Mouse (Mus musculus) testis, postnatal 14 days (tissue): ENCODE results near the gene Blmh.

Source experiments
- DNase-seq: peaks from one replicate; pipeline ENCODE4 v3.0.0; 2021; ENCODE audit warnings: low spot score

Gene Blmh

DNA sequence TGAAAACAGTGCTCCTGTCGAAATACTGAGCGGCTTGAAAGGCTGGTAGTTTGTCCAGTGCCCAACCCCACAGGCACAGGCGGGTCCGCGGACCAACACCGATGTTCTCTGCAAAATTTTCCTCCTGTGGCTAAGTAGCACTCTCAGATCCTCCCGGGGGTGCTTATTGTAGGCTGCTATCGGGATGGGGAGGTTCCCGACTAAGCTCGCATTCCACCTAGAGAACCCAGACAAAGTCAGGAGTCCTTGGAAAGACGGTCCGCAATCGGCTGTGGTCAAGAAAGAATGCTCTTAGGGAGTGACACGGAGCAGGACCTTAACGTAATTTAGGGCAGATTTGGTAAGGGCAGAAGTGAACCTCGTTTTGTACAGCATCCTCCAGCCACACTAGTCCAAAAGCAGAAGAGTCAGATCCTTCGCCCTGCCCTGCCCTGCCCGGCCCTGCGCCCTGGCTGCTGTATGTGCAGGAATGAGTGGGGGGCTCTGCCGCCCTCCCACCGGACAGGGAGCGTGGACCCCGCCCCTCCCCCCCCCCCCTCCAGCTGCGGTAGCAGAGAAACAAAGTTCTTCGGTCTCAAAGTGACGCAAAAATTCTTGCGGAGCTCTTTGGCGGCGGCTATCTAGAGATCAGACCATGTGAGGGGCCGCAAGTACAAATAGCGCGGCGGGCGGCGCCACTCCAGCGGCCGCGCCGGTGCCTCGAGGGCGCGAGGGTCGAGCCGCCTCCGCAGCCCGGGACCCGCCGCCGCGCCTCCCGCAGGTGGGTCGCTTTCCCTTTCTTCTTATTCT is 73.5 kb downstream of the Blmh start, which contains the start of gene Slc6a4:
Slc6a4 (plus strand) TSS at position 688 of the 789 bp plus-strand sequence.
- no peak for DNase-seq

DNA sequence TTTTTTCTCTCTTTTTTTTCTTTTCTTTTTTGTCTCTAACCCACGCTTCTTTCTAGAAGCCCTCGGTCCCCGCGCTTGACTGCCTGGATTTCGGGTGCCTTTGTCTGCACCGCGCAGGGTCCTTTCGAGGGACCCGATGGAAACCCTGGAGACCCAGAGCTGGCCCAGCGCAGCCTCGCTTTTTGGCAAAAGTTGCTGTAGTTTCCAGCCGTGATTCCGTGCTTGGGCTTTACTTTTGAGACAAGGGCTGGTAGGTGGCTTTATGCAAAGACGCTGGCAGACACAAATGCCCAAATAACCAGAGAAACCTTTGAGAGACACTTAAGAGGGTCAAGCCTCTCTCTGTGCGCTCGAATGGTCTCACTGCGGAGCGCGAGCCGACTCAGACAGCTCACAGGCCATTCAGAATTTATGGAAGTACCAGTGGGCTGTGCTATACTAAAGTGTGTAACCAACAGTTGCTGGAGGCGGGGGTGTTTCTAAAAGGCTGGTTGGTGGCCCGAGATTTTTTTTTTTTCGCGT is 74.2 kb downstream of the Blmh start:
- no peak for DNase-seq

DNA sequence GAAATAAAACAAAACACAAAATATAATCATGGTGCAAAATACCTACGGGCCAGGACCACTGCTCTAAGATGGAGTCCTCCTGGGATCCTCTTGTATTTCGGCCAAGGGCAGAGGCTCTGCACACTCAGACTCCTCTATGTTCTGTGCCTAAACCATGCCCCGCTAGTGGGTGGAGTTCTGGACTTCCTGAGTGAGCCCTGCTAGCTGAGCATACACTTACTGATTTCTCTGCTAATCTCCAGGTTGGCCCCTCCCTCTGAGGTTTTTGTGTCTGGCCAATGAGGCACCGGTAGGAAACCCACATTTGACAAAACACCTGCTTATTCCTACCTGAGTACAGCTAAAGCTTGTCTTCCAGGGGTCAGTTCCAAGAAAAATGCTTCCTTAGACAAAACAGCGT is 76.1 kb downstream of the Blmh start:
- no peak for DNase-seq

DNA sequence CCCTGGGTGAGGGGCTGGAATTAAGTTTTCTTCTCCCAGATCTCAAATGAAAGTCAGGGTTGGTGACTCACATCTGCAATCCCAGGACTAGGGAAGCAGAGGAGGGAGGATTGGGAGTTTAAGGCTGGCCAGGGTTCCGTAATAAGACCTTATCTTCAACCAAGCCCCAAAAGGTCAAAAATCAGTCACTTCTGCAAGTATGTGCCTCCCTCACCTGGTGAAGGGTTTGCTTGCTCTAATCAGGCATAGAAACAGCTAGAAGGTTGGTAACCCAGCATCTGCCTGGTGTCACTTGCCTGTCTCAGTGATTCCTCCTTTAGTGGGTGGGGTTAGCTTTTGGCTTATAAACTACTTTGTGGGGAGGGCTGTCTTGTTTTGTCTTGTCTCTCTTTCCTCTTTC is 77.8 kb downstream of the Blmh start:
- DNase-seq, result no peak

DNA sequence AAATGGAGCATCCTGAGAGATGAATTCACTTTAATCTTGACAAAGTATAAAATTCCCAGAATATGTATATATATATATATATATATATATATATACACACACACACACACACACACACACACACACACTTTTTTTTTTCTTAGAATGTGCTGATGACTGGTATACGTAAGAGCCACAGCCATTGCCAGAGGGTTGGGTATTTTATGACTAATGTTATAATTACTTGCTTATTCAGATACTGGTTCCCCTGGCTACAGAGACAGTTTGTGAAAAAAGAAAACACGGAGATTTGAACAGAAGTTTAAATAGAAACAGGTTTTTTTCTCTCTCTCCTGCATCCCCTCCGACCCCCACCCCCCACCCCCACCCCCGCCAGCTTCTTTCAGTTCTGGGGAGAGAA is 81.3 kb downstream of the Blmh start:
- no peak for DNase-seq

DNA sequence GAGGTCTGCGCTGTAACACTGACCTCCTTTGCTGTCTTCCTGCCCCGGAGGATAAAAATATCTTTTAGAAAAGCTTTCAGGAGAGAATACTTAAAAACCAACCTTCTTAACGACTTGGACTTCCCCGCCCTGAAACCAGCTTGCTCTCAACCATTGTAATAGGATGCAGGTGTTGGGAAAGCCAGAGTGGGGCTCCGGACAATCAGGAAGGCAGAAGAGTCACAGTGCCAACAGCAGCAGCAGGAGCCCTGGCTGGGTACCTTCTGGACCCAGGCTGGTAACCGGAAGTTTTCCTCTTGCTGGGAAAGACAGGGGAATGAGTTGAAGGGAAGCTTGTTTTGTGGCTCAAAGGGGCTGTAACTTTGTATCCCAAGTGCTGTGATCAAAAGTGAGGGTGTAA is 82.0 kb downstream of the Blmh start:
- DNase-seq, result peak; percentile 36

DNA sequence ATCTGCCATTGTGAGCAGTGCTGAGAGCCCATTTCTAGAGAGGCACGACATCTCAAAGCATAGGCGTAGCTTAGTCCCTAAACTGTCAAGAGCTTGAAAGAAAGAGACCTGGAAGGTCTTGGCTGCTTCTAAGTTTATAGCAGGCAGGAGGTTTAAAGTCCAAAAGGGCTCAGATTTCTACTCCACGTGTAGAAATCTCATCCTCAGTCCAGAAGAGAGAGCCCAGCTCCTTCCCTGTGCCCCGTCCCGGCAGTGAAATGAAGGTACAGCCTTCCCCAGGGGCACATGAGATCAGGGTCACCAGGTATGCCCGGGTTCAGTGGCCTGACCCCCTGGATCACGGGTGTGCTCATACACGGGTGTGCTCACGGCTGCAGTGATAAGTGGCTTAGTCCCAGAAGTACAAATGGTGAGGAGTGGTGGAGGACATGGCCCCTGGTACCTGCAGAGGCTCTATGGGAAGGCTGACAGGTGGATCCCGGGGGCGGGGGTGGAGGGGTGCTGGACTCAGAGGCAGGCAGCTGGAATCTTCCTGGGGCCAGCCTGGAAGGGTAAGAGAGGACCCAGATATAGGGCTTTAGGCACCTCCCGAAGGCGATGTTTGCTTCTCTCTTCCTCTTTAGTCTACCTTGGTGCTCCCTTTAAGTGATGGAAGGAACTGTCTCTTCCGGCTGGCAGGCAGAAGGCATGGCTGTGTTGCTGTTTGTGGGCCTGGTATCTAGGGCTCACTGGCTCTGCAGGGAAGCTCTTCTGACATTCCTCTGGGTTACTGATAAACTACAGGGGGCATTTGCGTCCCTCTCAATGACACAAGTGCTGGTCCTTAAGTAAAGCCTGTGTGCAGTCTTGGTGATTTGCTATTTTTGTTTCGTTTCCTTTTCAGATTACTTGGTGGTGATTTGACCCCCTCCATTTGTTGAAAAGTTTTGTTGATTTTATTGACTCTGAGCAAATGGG is 84.7 kb downstream of the Blmh start:
- DNase-seq, result no peak

DNA sequence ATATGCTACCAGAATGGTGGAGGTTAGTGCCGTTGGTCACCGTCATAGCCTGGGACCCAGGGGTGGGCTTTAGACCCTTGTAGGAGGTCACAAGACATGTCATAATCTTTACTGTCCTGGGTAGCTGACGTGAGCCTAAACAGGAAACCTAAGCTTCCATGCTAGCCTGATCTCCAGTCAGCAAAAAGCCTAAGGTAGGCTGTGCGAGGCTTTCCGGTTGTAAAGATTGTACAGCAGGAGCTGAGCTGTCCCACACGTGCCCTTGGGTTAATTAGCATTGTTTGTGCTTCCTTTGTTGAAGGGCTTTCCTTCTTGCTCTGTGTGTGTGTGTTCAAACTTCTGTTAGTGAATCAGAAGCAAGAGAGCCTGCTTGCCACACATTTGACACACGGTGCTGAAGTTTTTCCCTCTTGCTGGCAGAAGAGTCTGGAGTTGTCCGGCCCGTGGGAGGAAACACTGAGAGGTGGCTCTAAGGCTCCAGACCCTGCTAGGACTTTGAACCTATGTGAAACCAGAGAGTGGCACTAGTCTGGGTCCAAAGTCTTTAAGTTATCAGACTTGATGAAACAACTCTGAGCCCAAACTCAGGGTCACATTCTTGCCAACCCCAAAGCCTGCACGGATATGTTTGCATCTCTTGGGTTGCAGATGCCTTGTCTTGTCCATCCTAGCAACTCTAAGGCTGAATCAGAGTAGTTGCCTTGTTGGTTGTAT is 86.3 kb downstream of the Blmh start:
- DNase-seq, result no peak

DNA sequence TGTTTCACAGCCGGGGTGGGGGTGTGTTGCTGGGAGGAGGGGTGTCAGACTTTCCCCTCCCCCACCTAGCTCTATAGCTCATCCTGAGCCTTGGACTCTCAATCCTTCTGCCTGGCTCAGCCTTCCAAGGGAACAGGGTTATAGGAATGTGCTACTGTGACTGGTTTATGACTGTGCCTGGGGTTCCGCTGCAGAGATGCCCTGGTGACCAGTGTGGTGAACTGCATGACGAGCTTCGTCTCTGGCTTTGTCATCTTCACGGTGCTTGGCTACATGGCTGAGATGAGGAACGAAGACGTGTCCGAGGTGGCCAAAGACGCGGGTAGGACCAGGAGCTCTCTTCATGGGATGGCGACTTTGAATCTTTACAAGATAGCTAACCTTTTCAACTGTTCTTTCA is 93.4 kb downstream of the Blmh start:
- DNase-seq, result no peak

DNA sequence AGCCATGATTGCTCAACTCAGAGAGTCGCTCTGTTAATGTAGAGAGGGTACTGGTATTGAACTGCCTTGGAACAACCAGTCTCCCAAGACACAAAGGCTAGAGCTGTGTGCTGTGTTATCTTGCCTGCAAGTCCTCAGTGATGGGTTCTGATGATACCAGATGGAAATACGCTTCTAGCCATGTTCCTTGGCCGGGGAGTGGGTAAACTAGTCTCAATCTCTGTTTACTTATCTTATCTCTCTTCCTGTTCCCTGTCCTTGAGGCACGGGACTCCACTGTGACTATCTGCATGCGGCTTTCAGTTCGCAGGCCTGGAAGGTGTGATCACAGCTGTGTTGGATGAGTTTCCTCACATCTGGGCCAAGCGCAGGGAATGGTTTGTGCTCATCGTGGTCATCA is 94.9 kb downstream of the Blmh start:
- no peak for DNase-seq

DNA sequence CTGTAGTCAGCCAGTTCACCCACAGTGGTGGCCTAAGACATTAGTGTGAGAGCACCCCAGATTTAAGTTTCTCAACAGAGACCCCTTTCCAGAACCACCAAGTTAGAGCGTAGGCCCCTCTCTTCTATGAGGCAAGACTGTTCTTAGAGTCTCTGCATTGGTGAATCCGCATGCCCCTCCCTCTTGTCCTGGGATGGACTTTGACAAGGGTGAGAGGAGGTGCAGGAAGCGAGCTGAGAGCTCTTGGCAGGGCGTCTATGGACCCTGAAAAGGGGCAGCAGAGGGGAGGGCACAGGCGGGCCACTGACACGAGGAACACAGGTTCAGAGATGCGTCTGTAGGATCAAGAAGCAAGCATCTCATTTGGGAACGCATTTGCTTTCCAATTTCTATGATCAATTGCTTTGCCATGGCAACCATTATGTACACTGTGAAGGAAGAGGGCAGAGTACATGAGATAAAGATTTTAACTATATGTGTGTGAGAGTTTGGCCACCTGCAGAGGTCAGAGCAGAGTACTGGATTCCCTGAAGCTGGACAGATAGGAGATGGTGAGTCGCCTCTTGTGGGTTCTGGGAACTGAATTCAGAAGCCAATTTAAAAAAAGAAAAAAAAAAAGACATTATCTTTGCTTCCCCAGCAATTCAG is 97.3 kb downstream of the Blmh start:
- DNase-seq, result no peak

DNA sequence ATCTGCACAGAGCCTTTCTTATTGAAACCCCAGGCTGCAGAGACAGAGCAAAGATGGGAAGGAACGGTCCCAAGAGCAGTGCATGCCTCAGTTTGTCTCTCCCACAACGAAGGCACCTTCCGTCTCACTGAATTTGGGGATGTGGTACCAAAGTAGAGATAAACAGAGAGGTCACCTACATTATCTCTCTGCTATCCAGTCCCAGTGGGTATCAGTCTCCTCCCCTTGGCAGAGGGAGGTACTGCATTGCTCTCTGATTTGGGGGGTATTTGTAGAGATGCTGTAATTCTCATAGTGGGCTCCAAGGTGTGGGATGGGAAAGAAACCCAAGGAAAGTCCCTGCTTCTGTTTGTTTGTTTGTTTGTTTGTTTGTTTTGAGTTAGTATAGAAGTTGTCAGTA is 102.0 kb downstream of the Blmh start:
- DNase-seq, result no peak

DNA sequence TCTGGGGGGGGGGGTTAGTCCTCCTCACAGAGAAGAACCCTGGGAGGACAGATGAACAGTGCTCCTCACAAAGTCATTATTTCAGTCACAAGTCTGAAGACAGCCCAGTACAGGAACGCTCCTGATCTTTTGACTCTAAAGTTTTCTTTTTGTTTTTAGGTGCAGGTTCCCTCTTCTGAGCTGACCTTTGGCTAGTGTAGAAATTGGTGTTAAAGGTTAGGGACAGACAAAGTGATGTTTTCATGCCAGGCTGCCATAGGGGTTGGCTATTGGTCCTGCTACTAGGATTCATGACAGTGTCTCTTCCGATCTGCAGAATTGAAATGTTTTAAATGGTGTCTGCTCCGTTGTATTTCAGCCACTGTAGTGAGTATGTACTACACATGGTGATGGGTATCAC is 103.5 kb downstream of the Blmh start:
- DNase-seq, result no peak

DNA sequence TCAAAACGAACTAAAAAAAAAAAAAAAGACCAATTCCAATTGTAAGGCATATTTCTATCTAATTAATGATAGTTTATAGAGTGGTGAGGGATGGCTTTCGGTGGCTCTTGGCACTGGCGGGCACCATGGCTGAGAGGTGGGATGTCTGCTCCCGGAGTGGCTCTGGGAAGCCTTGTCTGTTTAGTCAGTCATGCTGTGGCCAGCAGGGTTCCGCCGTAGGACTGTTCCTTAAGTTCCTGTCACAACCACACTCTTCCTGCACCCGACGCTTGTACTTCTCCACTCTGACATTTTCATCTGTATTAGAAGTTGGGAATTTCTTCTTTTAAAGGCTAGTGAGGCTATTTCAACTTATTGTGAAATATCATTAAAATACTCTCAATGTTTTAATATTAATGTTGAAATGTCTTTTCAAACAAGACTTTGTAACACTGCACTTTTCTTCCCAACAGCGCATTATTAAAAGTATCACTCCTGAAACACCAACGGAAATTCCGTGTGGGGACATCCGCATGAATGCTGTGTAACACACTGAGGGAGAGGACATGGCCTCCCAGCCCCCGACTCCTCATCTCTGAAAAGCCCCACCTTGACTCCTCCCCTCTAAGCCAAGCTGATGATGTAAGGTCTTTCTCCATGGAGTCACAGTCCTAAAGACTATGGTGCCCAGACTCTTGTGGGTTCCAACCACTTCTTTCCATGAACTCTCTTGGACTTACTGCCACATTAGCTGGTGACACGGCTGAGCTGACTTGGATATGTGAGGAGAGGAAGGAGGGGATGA is 106.7 kb downstream of the Blmh start:
- no peak for DNase-seq
